Comparison of ENCODE assay signal across 27 mouse cellular contexts in genomic region chr2:166669922-166670321, GRCm38 (mm10). TPM values are rescaled to one million over a fixed set of nuclear protein-coding genes. Genes with fewer than 3 reads are reported as not detected.
DNase-seq lines count a peak whose midpoint lies in the region; ATAC-seq and TF ChIP-seq lines count a peak whose summit lies in the region.
"Had no signal": no experiment of that assay in that cellular context is flagged by ENCODE, and none has a peak within 500 bp of the region (broad histone marks: within the 10 kb centered on the region; RNA-seq: fewer than 3 reads in every experiment).

No protein-coding gene starts in this region.

- H3K9me3 ChIP-seq in forebrain, embryonic 10.5 days = no peaks in the 10 kb centered on the region
- no peaks in the 10 kb centered on the region for H3K9me3 ChIP-seq in forebrain, embryonic 16.5 days (ENCODE audit: control insufficient read depth, low read length)
- no peaks in the 10 kb centered on the region for H3K9me3 ChIP-seq in hindbrain, embryonic 11.5 days (ENCODE audit: control insufficient read depth, low read length)
- H3K9me3 ChIP-seq in hindbrain, embryonic 14.5 days (ENCODE audit: control insufficient read depth, low read length) = no peaks in the 10 kb centered on the region
- H3K9me3 ChIP-seq in midbrain, embryonic 13.5 days = no peaks in the 10 kb centered on the region
- no peaks in the 10 kb centered on the region for H3K9me3 ChIP-seq in midbrain, postnatal 0 days (ENCODE audit: low read length)
- no peaks in the 10 kb centered on the region for H3K9me3 ChIP-seq in hindbrain, embryonic 15.5 days
- H3K9me3 ChIP-seq: embryonic facial prominence, embryonic 12.5 days; limb, embryonic 13.5 days; liver, embryonic 12.5 days; megakaryocyte, embryonic 14.5 days; stomach, embryonic 15.5 days had no signal

- peak overlapping the region; percentile 67 for H3K27ac ChIP-seq in forebrain, embryonic 10.5 days
- no peak overlapping the region for H3K27ac ChIP-seq in forebrain, embryonic 16.5 days (ENCODE audit: low read length)
- peak overlapping the region; percentile 47 for H3K27ac ChIP-seq in hindbrain, embryonic 11.5 days (ENCODE audit: low read depth, low read length)
- H3K27ac ChIP-seq in hindbrain, embryonic 14.5 days = no peak overlapping the region
- H3K27ac ChIP-seq in midbrain, embryonic 13.5 days = peak overlapping the region; percentile 53; the same call in 1 of the 2 replicates
- no peak overlapping the region for H3K27ac ChIP-seq in midbrain, postnatal 0 days (ENCODE audit: low read depth, low read length)
- H3K27ac ChIP-seq in hindbrain, embryonic 15.5 days (replicated peaks) = 0 out of 2 replicates have a peak overlapping the region, but pooled peaks have one; percentile 27
- H3K27ac ChIP-seq in cerebellum, adult 2 months (ENCODE audit: insufficient read depth, low read length) = no peak overlapping the region
- H3K27ac ChIP-seq: embryonic facial prominence, embryonic 12.5 days; kidney, postnatal 0 days; left cerebral cortex, adult 2 months; limb, embryonic 13.5 days; liver, embryonic 12.5 days; stomach, embryonic 15.5 days had no signal

- H3K27me3 ChIP-seq in forebrain, embryonic 10.5 days (ENCODE audit: poor library complexity, severe bottlenecking) = no peaks in the 10 kb centered on the region
- H3K27me3 ChIP-seq in forebrain, embryonic 16.5 days (replicated peaks; ENCODE audit: control insufficient read depth, insufficient read depth, low read length) = no peaks in the 10 kb centered on the region
- H3K27me3 ChIP-seq in hindbrain, embryonic 11.5 days (ENCODE audit: control insufficient read depth, insufficient read depth, low read length) = no peaks in the 10 kb centered on the region
- no peaks in the 10 kb centered on the region for H3K27me3 ChIP-seq in hindbrain, embryonic 14.5 days (ENCODE audit: control insufficient read depth, insufficient read depth, low read length)
- H3K27me3 ChIP-seq in midbrain, embryonic 13.5 days = no peaks in the 10 kb centered on the region
- H3K27me3 ChIP-seq in midbrain, postnatal 0 days (ENCODE audit: insufficient read depth, low read length) = no peaks in the 10 kb centered on the region
- no peaks in the 10 kb centered on the region for H3K27me3 ChIP-seq in hindbrain, embryonic 15.5 days
- H3K27me3 ChIP-seq in cerebellum, adult 2 months (ENCODE audit: control insufficient read depth, insufficient read depth, low read length) = no peaks in the 10 kb centered on the region
- H3K27me3 ChIP-seq: CH12.LX; embryonic facial prominence, embryonic 12.5 days; limb, embryonic 13.5 days; stomach, embryonic 15.5 days had no signal

- no peak for ATAC-seq in forebrain, embryonic 16.5 days
- ATAC-seq in hindbrain, embryonic 11.5 days (ENCODE audit: low FRiP score) = no peak
- no peak for ATAC-seq in hindbrain, embryonic 14.5 days (ENCODE audit: low FRiP score)
- ATAC-seq in midbrain, embryonic 13.5 days = no peak
- no peak for ATAC-seq in midbrain, postnatal 0 days (ENCODE audit: low FRiP score)
- no peak for ATAC-seq in hindbrain, embryonic 15.5 days (ENCODE audit: low FRiP score, low read depth)
- ATAC-seq: intestine, embryonic 16.5 days; liver, embryonic 12.5 days; liver, postnatal 0 days had no signal

- H3K9ac ChIP-seq in forebrain, embryonic 16.5 days (replicated peaks; ENCODE audit: low read depth, low read length) = no peak overlapping the region
- H3K9ac ChIP-seq in hindbrain, embryonic 11.5 days (ENCODE audit: low read depth, low read length) = no peak overlapping the region
- no peak overlapping the region for H3K9ac ChIP-seq in hindbrain, embryonic 14.5 days
- no peak overlapping the region for H3K9ac ChIP-seq in midbrain, embryonic 13.5 days (replicated peaks)
- H3K9ac ChIP-seq in midbrain, postnatal 0 days (replicated peaks; ENCODE audit: low read length, poor library complexity, severe bottlenecking) = no peak overlapping the region
- no peak overlapping the region for H3K9ac ChIP-seq in hindbrain, embryonic 15.5 days
- H3K9ac ChIP-seq: embryonic facial prominence, embryonic 12.5 days; limb, embryonic 13.5 days; liver, embryonic 12.5 days; liver, postnatal 0 days; stomach, embryonic 15.5 days had no signal

- WGBS in forebrain, embryonic 10.5 days = 86% methylated on average over 9 of the region's 9 CpGs
- 76% methylated on average over 9 of the region's 9 CpGs for WGBS in forebrain, embryonic 16.5 days
- 78% methylated on average over 9 of the region's 9 CpGs for WGBS in hindbrain, embryonic 11.5 days
- WGBS in hindbrain, embryonic 14.5 days = 74% methylated on average over 9 of the region's 9 CpGs
- WGBS in midbrain, embryonic 13.5 days = 79% methylated on average over 9 of the region's 9 CpGs
- WGBS in midbrain, postnatal 0 days = 76% methylated on average over 9 of the region's 9 CpGs
- 78% methylated on average over 9 of the region's 9 CpGs for WGBS in hindbrain, embryonic 15.5 days
- 62% methylated on average over 9 of the region's 9 CpGs for WGBS in cerebellum, adult 2 months

- no peak overlapping the region for H3K4me3 ChIP-seq in forebrain, embryonic 10.5 days
- no peak overlapping the region for H3K4me3 ChIP-seq in forebrain, embryonic 16.5 days (replicated peaks; ENCODE audit: low read length)
- no peak overlapping the region for H3K4me3 ChIP-seq in hindbrain, embryonic 11.5 days (ENCODE audit: low read depth, low read length)
- H3K4me3 ChIP-seq in hindbrain, embryonic 14.5 days (replicated peaks; ENCODE audit: low read length) = no peak overlapping the region
- H3K4me3 ChIP-seq in midbrain, embryonic 13.5 days (replicated peaks) = no peak overlapping the region
- H3K4me3 ChIP-seq in midbrain, postnatal 0 days (ENCODE audit: low read depth, low read length) = no peak overlapping the region
- no peak overlapping the region for H3K4me3 ChIP-seq in hindbrain, embryonic 15.5 days
- H3K4me3 ChIP-seq in cerebellum, adult 2 months (replicated peaks; ENCODE audit: insufficient read depth, low read depth, low read length) = no peak overlapping the region
- H3K4me3 ChIP-seq: embryonic facial prominence, embryonic 12.5 days; left cerebral cortex, adult 2 months; limb, embryonic 13.5 days; liver, embryonic 12.5 days; megakaryocyte, embryonic 14.5 days; stomach, embryonic 15.5 days had no signal

- H3K4me2 ChIP-seq in forebrain, embryonic 16.5 days (ENCODE audit: low read length) = no peak overlapping the region
- H3K4me2 ChIP-seq in hindbrain, embryonic 11.5 days (replicated peaks; ENCODE audit: low read depth, low read length) = no peak overlapping the region; the same call in 1 of the 2 replicates
- no peak overlapping the region for H3K4me2 ChIP-seq in hindbrain, embryonic 14.5 days (replicated peaks)
- no peak overlapping the region for H3K4me2 ChIP-seq in midbrain, embryonic 13.5 days (replicated peaks)
- no peak overlapping the region for H3K4me2 ChIP-seq in midbrain, postnatal 0 days (ENCODE audit: low read depth, low read length, poor library complexity, severe bottlenecking)
- H3K4me2 ChIP-seq in hindbrain, embryonic 15.5 days = no peak overlapping the region
- H3K4me2 ChIP-seq: embryonic facial prominence, embryonic 12.5 days; limb, embryonic 13.5 days; liver, embryonic 12.5 days; stomach, embryonic 15.5 days had no signal

- no peak for TF ChIP-seq CTCF in midbrain, postnatal 0 days (IDR thresholded peaks at IDR 0.05)
- no peak for TF ChIP-seq CTCF in cerebellum, adult 2 months (IDR thresholded peaks at IDR 0.05; ENCODE audit: borderline replicate concordance, insufficient read depth, low read depth, low read length)

- TF ChIP-seq POLR2A in cerebellum, adult 2 months (IDR thresholded peaks at IDR 0.05; ENCODE audit: borderline replicate concordance, insufficient read depth, low read length) = no peak

- 0 out of 2 replicates have a peak, but pooled peaks cover 5% of the 10 kb centered on the region for H3K36me3 ChIP-seq in forebrain, embryonic 10.5 days (replicated peaks)
- no peaks in the 10 kb centered on the region for H3K36me3 ChIP-seq in forebrain, embryonic 16.5 days (ENCODE audit: control insufficient read depth, insufficient read depth)
- H3K36me3 ChIP-seq in hindbrain, embryonic 11.5 days (ENCODE audit: control insufficient read depth, insufficient read depth, low read length) = no peaks in the 10 kb centered on the region
- H3K36me3 ChIP-seq in hindbrain, embryonic 14.5 days (replicated peaks; ENCODE audit: control insufficient read depth, insufficient read depth) = no peaks in the 10 kb centered on the region
- no peaks in the 10 kb centered on the region for H3K36me3 ChIP-seq in midbrain, embryonic 13.5 days
- no peaks in the 10 kb centered on the region for H3K36me3 ChIP-seq in midbrain, postnatal 0 days (ENCODE audit: insufficient read depth, low read length)
- H3K36me3 ChIP-seq in hindbrain, embryonic 15.5 days = no peaks in the 10 kb centered on the region
- H3K36me3 ChIP-seq: embryonic facial prominence, embryonic 12.5 days; limb, embryonic 13.5 days; liver, embryonic 12.5 days; stomach, embryonic 15.5 days had no signal

- DNase-seq in forebrain, embryonic 10.5 days (ENCODE audit: extremely low spot score, low spot score) = no peak
- DNase-seq in hindbrain, embryonic 11.5 days (ENCODE audit: low spot score) = no peak
- DNase-seq in hindbrain, embryonic 14.5 days (ENCODE audit: low spot score) = no peak
- no peak for DNase-seq in midbrain, postnatal 0 days (ENCODE audit: low spot score)
- no peak for DNase-seq in cerebellum, adult 2 months
- DNase-seq: adrenal gland, postnatal 10 days; cerebellum, adult 9-10 months; cerebellum, postnatal 36 days; gastrocnemius, postnatal 10 days; heart, postnatal 14 days; kidney, adult 8-10 months; liver, postnatal 0 days; lung, postnatal 36 days; right cerebral cortex, postnatal 25 days; thymus, postnatal 14 days had no signal

- H3K4me1 ChIP-seq in forebrain, embryonic 10.5 days = peaks cover 94% of the 10 kb centered on the region
- peaks cover 39% of the 10 kb centered on the region for H3K4me1 ChIP-seq in forebrain, embryonic 16.5 days (replicated peaks; ENCODE audit: control insufficient read depth, insufficient read depth, low read length)
- H3K4me1 ChIP-seq in hindbrain, embryonic 11.5 days (replicated peaks; ENCODE audit: control insufficient read depth, insufficient read depth, low read length) = peaks cover 35% of the 10 kb centered on the region
- H3K4me1 ChIP-seq in hindbrain, embryonic 14.5 days (replicated peaks; ENCODE audit: control insufficient read depth, insufficient read depth, low read length) = peaks cover 41% of the 10 kb centered on the region
- H3K4me1 ChIP-seq in midbrain, embryonic 13.5 days (replicated peaks) = peaks cover 67% of the 10 kb centered on the region
- no peaks in the 10 kb centered on the region for H3K4me1 ChIP-seq in midbrain, postnatal 0 days (ENCODE audit: insufficient read depth, low read length)
- H3K4me1 ChIP-seq in hindbrain, embryonic 15.5 days (replicated peaks) = peaks cover 65% of the 10 kb centered on the region
- peaks cover 11% of the 10 kb centered on the region for H3K4me1 ChIP-seq in cerebellum, adult 2 months (ENCODE audit: control insufficient read depth, insufficient read depth, low read length)

RNA-seq across cellular contexts. Expression of gene Prex1, which starts 43.7 kb away (rescaled TPM):
- polyA plus RNA-seq in forebrain, embryonic 10.5 days (2016; fragmentation: Nextera tagmentation; extraction: Ambion mirVana) = 24.3 and 25.5 TPM in 2 replicates
- polyA plus RNA-seq in forebrain, embryonic 16.5 days (2015; fragmentation: Nextera tagmentation; extraction: Ambion mirVana) = 38.5 and 40.5 TPM in 2 replicates
- polyA plus RNA-seq in hindbrain, embryonic 11.5 days (2014; fragmentation: Nextera tagmentation; extraction: Ambion mirVana) = 20.9 and 21.7 TPM in 2 replicates
- 27.3 and 28.8 TPM in 2 replicates for polyA plus RNA-seq in hindbrain, embryonic 14.5 days (2014; fragmentation: Nextera tagmentation; extraction: Ambion mirVana)
- polyA plus RNA-seq in midbrain, embryonic 13.5 days (2015; fragmentation: Nextera tagmentation; extraction: Ambion mirVana) = 17.7 and 21.1 TPM in 2 replicates
- 37.1 and 53.8 TPM in 2 replicates for total RNA-seq in midbrain, postnatal 0 days (2014; rRNA removed)
- polyA plus RNA-seq in midbrain, postnatal 0 days (2015; fragmentation: Nextera tagmentation; extraction: Ambion mirVana) = 17.4 and 18.0 TPM in 2 replicates
- 27.0 and 27.4 TPM in 2 replicates for polyA plus RNA-seq in hindbrain, embryonic 15.5 days (2015; fragmentation: Nextera tagmentation; extraction: Ambion mirVana)
- 70.1 and 74.3 TPM in 2 replicates for polyA plus RNA-seq in cerebellum, adult 2 months (2012; rRNA removed)

Comparison
In these comparisons a context has a peak if more than half of its experiments do, and no peak if none do; other contexts are left out.
1. H3K27ac ChIP-seq: peak in forebrain, embryonic 10.5 days (single experiment), hindbrain, embryonic 11.5 days (single experiment), midbrain, embryonic 13.5 days (single experiment) and hindbrain, embryonic 15.5 days (single experiment); none in forebrain, embryonic 16.5 days (single experiment), hindbrain, embryonic 14.5 days (single experiment), midbrain, postnatal 0 days (single experiment) and cerebellum, adult 2 months (single experiment).